Mouse (Mus musculus) erythroblast, adult 5-6 weeks (primary cell): Measurements from ENCODE around the gene Taar8b. TPM values are rescaled to one million over a fixed set of nuclear protein-coding genes. Genes with fewer than 3 reads are reported as not detected.
"Not testable (repeated sequence)": the region's sequence is repeated elsewhere in the genome, so short reads cannot be mapped to it uniquely, and the experiment has no call there.

Experiments used
- ATAC-seq: replicated peaks from 2 replicates; pipeline ENCODE4 v1.8.0; 2016; ENCODE audit warnings: moderate number of reproducible peaks, mild to moderate bottlenecking, moderate TSS enrichment, inconsistent platforms; ENCODE audit not compliant: poor library complexity, low FRiP score, severe bottlenecking
- total RNA-seq, 2 experiments: library from RNA; stranded (forward) in 1 of 2; stranded (reverse) in 1 of 2; fragments of 150-400 nt in 1 of 2; fragments of 200-764, 138-1000 nt in 1 of 2; gene quantifications; 2 replicates each; pipeline versions ENCODE4 v1.2.3 to v1.2.4; 2015 to 2017; ENCODE audit warnings: low replicate concordance in 2 of 2

Gene Taar8b
- not detected in 2 replicates for total RNA-seq (2015; ENCODE audit: low replicate concordance)
- total RNA-seq (2017; ENCODE audit: low replicate concordance): not detected in 2 replicates

GRCm38 (mm10) chr10:24092194-24092593, at the start of gene Taar8b:
TSS of gene Taar8b (minus strand) at chr10:24092294.
- no peak for ATAC-seq

GRCm38 (mm10) chr10:24138623-24139261, 46.6 kb upstream of the Taar8b start:
- no peak for ATAC-seq

GRCm38 (mm10) chr10:24134071-24134645, 42.1 kb upstream of the Taar8b start:
- ATAC-seq: no peak

- no peak for ATAC-seq
Measured at GRCm38 (mm10) chr10:24133132-24133531, 41.0 kb upstream of the Taar8b start.

- no peak for ATAC-seq
Measured at GRCm38 (mm10) chr10:24132273-24132672, 40.2 kb upstream of the Taar8b start.

- ATAC-seq: peak; percentile 75; the same call in 1 of the 2 replicates
Measured at GRCm38 (mm10) chr10:24131451-24132262, 39.6 kb upstream of the Taar8b start.

GRCm38 (mm10) chr10:24111116-24111778, 19.2 kb upstream of the Taar8b start:
- ATAC-seq: peak; percentile 74; the same call in 1 of the 2 replicates

GRCm38 (mm10) chr10:24109434-24109833, 17.3 kb upstream of the Taar8b start, which contains the start of gene Taar9:
TSS of gene Taar9 (minus strand) at chr10:24109534.
- ATAC-seq: not testable (repeated sequence)

- ATAC-seq: no peak
Measured at GRCm38 (mm10) chr10:24108236-24108635, 16.1 kb upstream of the Taar8b start.

- no peak for ATAC-seq
Measured at GRCm38 (mm10) chr10:24107747-24108146, 15.7 kb upstream of the Taar8b start.

GRCm38 (mm10) chr10:24103299-24103698, 11.2 kb upstream of the Taar8b start:
- not testable (repeated sequence) for ATAC-seq

GRCm38 (mm10) chr10:24101812-24102211, 9.7 kb upstream of the Taar8b start, which contains the start of gene Taar8c:
TSS of gene Taar8c (minus strand) at chr10:24101912.
- not testable (repeated sequence) for ATAC-seq

GRCm38 (mm10) chr10:24097010-24097409, 4.9 kb upstream of the Taar8b start:
- not testable (repeated sequence) for ATAC-seq

GRCm38 (mm10) chr10:24087168-24087567, 4.9 kb downstream of the Taar8b start:
- ATAC-seq: no peak

- ATAC-seq: no peak
Measured at GRCm38 (mm10) chr10:24086555-24086954, 5.5 kb downstream of the Taar8b start.

- no peak for ATAC-seq
Measured at GRCm38 (mm10) chr10:24085936-24086335, 6.2 kb downstream of the Taar8b start.

- no peak for ATAC-seq
Measured at GRCm38 (mm10) chr10:24080166-24080565, 11.9 kb downstream of the Taar8b start.

GRCm38 (mm10) chr10:24076200-24076599, 15.9 kb downstream of the Taar8b start, which contains the start of gene Taar8a:
TSS of gene Taar8a (plus strand) at chr10:24076500.
- not testable (repeated sequence) for ATAC-seq

GRCm38 (mm10) chr10:24074751-24075150, 17.3 kb downstream of the Taar8b start:
- ATAC-seq: not testable (repeated sequence)

GRCm38 (mm10) chr10:24058986-24059385, 33.1 kb downstream of the Taar8b start:
- ATAC-seq: no peak
